Mouse (Mus musculus) E14TG2a.4 (cell line): ENCODE measurements at regions not wholly inside any gene's neighbourhood (a gene's known extent, or its start where the extent isn't known, plus 50 kb on each side); places are given as distances from the start of the nearest gene placed in this dataset.

Experiments used
- H3K27me3 ChIP-seq: 2 replicates; pipeline ENCODE4 v1.6.1; 2014; ENCODE audit warnings: low read length, control low read depth; ENCODE audit not compliant: insufficient read depth
- H3K36me3 ChIP-seq: 2 replicates; pipeline ENCODE4 v1.6.1; 2014; ENCODE audit warnings: low read length, control low read depth; ENCODE audit not compliant: insufficient read depth
- H3K4me1 ChIP-seq: replicated peaks from 2 replicates; pipeline ENCODE4 v1.6.1; 2014; ENCODE audit warnings: low read depth, low read length, control low read depth
- H3K4me3 ChIP-seq: replicated peaks from 2 replicates; pipeline ENCODE4 v1.5.1; 2014; ENCODE audit warnings: mild to moderate bottlenecking, low read length
- H3K9me3 ChIP-seq: 2 replicates; pipeline ENCODE4 v1.6.1; 2014; ENCODE audit warnings: low read length, control low read depth
- CTCF ChIP-seq: conservative IDR thresholded peaks from 2 replicates; pipeline ENCODE4 v1.5.1; 2014; ENCODE audit warnings: low read length
- NANOG ChIP-seq: IDR thresholded peaks from 2 replicates; pipeline ENCODE4 v1.6.1; 2014; ENCODE audit warnings: borderline replicate concordance, low read length, mixed read lengths
- POU5F1 ChIP-seq: IDR thresholded peaks from 2 replicates; pipeline ENCODE4 v1.6.1; 2014; ENCODE audit warnings: low read length, borderline replicate concordance

GRCm38 (mm10) chr5:45301120-45301519, 148.9 kb downstream of the Qdpr start:
- TF ChIP-seq CTCF: no peak
- TF ChIP-seq POU5F1: no peak
- TF ChIP-seq NANOG: no peak
- no peak overlapping the region for H3K4me3 ChIP-seq

GRCm38 (mm10) chr5:45298872-45299271, 151.2 kb downstream of the Qdpr start:
- Histone ChIP-seq H3K4me3 (no peak overlapping the region), H3K27me3 (no peaks in the 10 kb centered on the region), H3K4me1 (no peaks in the 10 kb centered on the region), H3K9me3 (no peaks in the 10 kb centered on the region), H3K36me3 (no peaks in the 10 kb centered on the region)
- no peak for TF ChIP-seq NANOG
- TF ChIP-seq POU5F1: no peak
- TF ChIP-seq CTCF: no peak

More at GRCm38 (mm10) chr5:45301120-45301519, 148.9 kb downstream of the Qdpr start:
- H3K9me3 ChIP-seq: no peaks in the 10 kb centered on the region
- H3K36me3 ChIP-seq: no peaks in the 10 kb centered on the region
- H3K27me3 ChIP-seq: no peaks in the 10 kb centered on the region
- H3K4me1 ChIP-seq: no peaks in the 10 kb centered on the region

GRCm38 (mm10) chr5:45295134-45295533, 154.9 kb downstream of the Qdpr start:
- Histone ChIP-seq H3K27me3 (no peaks in the 10 kb centered on the region), H3K4me3 (no peak overlapping the region), H3K9me3 (no peaks in the 10 kb centered on the region), H3K4me1 (peaks cover 4% of the 10 kb centered on the region; the same call in 1 of the 2 replicates), H3K36me3 (no peaks in the 10 kb centered on the region)
- TF ChIP-seq CTCF (no peak), NANOG (no peak), POU5F1 (no peak)

- Histone ChIP-seq H3K4me3 (no peak overlapping the region), H3K4me1 (peaks cover 4% of the 10 kb centered on the region; the same call in 1 of the 2 replicates), H3K36me3 (no peaks in the 10 kb centered on the region), H3K27me3 (no peaks in the 10 kb centered on the region), H3K9me3 (no peaks in the 10 kb centered on the region)
- no peak for TF ChIP-seq CTCF
- no peak for TF ChIP-seq POU5F1
- TF ChIP-seq NANOG: no peak
These were observed 157.0 kb downstream of the Qdpr start for GRCm38 (mm10) chr5:45292833-45293546.

- H3K4me3 ChIP-seq: no peak overlapping the region
- no peaks in the 10 kb centered on the region for H3K36me3 ChIP-seq
- H3K27me3 ChIP-seq: no peaks in the 10 kb centered on the region
- no peak for TF ChIP-seq NANOG
- no peak for TF ChIP-seq POU5F1
- no peaks in the 10 kb centered on the region for H3K9me3 ChIP-seq
- H3K4me1 ChIP-seq: peaks cover 4% of the 10 kb centered on the region; the same call in 1 of the 2 replicates
These were observed 157.7 kb downstream of the Qdpr start for GRCm38 (mm10) chr5:45292383-45292782.

GRCm38 (mm10) chr5:45291752-45292151, 158.3 kb downstream of the Qdpr start:
- TF ChIP-seq CTCF (no peak), POU5F1 (no peak), NANOG (no peak)
- peaks cover 4% of the 10 kb centered on the region; the same call in 1 of the 2 replicates for H3K4me1 ChIP-seq
- no peaks in the 10 kb centered on the region for H3K36me3 ChIP-seq
- no peak overlapping the region for H3K4me3 ChIP-seq
- no peaks in the 10 kb centered on the region for H3K27me3 ChIP-seq
- H3K9me3 ChIP-seq: no peaks in the 10 kb centered on the region

- no peaks in the 10 kb centered on the region for H3K36me3 ChIP-seq
- TF ChIP-seq NANOG (no peak), POU5F1 (no peak), CTCF (no peak)
- H3K4me3 ChIP-seq: no peak overlapping the region
- no peaks in the 10 kb centered on the region for H3K9me3 ChIP-seq
- H3K27me3 ChIP-seq: no peaks in the 10 kb centered on the region
- peaks cover 4% of the 10 kb centered on the region; the same call in 1 of the 2 replicates for H3K4me1 ChIP-seq
These were observed 158.8 kb downstream of the Qdpr start for GRCm38 (mm10) chr5:45291276-45291675.

GRCm38 (mm10) chr5:45286454-45286853, 163.6 kb downstream of the Qdpr start:
- no peaks in the 10 kb centered on the region for H3K9me3 ChIP-seq
- no peak for TF ChIP-seq POU5F1
- no peak for TF ChIP-seq NANOG
- no peak for TF ChIP-seq CTCF
- H3K36me3 ChIP-seq: no peaks in the 10 kb centered on the region
- H3K27me3 ChIP-seq: no peaks in the 10 kb centered on the region
- no peaks in the 10 kb centered on the region for H3K4me1 ChIP-seq
- H3K4me3 ChIP-seq: no peak overlapping the region

- Histone ChIP-seq H3K27me3 (no peaks in the 10 kb centered on the region), H3K9me3 (no peaks in the 10 kb centered on the region), H3K4me3 (no peak overlapping the region), H3K4me1 (no peaks in the 10 kb centered on the region), H3K36me3 (no peaks in the 10 kb centered on the region)
- TF ChIP-seq CTCF (no peak), POU5F1 (no peak), NANOG (no peak)
These were observed 165.4 kb downstream of the Qdpr start for GRCm38 (mm10) chr5:45284680-45285079.
